Mouse (Mus musculus) spleen, adult 18-20 months (tissue): Measurements from ENCODE around the gene Ssu72.
A peak's percentile ranks its signal among the peaks of the same experiment; 100 is the strongest.
"Not testable (repeated sequence)": the region's sequence is repeated elsewhere in the genome, so short reads cannot be mapped to it uniquely, and the experiment has no call there.

Experiments
- DNase-seq, 2 experiments: peaks; one replicate each; pipeline ENCODE4 v3.0.0; 2022; ENCODE audit warnings: mixed read lengths in 2 of 2

The Ssu72 gene

GRCm38 (mm10) chr4:155703425-155703929 is 1.1 kb upstream of the Ssu72 start:
- DNase-seq = no peak

GRCm38 (mm10) chr4:155705592-155705929 is 961 bp downstream of the Ssu72 start:
- no peak for DNase-seq

- DNase-seq = no peak
Observed at GRCm38 (mm10) chr4:155708582-155708981, 4.0 kb downstream of the Ssu72 start.

- DNase-seq = no peak
Observed at GRCm38 (mm10) chr4:155708988-155709387, 4.4 kb downstream of the Ssu72 start.

DNA sequence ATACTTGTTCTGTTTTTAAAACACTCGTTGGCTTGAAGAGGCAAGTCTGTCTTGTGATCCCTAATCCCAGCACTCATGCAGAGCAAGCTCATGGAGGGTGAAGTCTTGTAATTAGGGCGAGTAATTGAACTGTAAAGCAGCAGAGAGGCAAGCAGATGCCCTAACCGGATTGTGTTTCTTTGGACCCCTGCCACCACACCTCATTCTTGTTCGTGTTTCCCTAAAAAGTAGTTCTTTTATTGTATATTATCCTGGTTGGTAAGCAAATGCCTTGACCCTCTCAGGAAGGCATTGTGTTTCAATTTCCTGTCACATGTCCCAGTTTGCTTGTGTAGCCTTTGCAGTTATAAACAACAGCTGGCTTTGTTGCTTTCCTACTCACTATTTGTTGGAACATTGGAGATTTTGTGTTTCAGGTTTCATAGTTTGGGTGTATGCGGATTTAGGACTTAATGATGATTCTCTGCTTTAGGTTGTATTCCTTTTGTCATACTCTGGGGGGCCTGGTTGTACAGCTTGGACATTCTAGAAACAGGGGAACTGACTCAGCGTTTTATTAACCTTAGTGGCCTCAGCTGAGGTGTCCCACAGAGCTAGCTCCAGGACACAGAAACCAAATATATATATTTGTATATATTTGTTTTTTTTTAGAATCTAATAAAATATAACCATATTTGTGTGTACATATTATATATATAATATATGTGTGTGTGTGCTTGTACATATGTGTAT is 6.1 kb downstream of the Ssu72 start:
- no peak for DNase-seq

DNA sequence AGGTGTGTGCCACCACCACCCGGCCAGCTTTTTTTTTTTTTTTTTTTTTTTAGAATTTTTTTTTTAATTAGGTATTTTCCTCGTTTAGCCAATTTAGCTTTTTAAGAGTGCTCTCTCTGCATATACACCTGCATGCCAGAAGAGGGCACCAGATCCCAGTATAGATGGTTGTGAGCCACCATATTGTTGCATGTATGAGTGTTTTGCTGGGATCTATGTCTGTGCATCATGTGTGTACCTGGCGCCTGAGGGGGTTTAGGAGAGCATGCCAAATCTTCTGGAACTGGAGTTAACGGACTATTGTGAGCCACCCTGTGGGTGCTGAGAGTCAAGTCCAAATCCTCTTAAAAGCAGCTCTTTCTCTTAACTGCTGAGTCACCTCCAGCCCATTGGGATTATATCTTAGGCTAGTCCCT is 17.1 kb downstream of the Ssu72 start:
- DNase-seq = peak in 1 of 2 experiments; percentile 22

GRCm38 (mm10) chr4:155727993-155728392 is 23.4 kb downstream of the Ssu72 start:
- DNase-seq = no peak

GRCm38 (mm10) chr4:155733267-155733666 is 28.7 kb downstream of the Ssu72 start:
- DNase-seq = no peak

- DNase-seq = peak; percentile 63 to 67
Observed at GRCm38 (mm10) chr4:155734350-155734941, 29.8 kb downstream of the Ssu72 start, which contains the start of gene Tmem240. Gene Tmem240 (plus strand): TSS chr4:155734800.

DNA sequence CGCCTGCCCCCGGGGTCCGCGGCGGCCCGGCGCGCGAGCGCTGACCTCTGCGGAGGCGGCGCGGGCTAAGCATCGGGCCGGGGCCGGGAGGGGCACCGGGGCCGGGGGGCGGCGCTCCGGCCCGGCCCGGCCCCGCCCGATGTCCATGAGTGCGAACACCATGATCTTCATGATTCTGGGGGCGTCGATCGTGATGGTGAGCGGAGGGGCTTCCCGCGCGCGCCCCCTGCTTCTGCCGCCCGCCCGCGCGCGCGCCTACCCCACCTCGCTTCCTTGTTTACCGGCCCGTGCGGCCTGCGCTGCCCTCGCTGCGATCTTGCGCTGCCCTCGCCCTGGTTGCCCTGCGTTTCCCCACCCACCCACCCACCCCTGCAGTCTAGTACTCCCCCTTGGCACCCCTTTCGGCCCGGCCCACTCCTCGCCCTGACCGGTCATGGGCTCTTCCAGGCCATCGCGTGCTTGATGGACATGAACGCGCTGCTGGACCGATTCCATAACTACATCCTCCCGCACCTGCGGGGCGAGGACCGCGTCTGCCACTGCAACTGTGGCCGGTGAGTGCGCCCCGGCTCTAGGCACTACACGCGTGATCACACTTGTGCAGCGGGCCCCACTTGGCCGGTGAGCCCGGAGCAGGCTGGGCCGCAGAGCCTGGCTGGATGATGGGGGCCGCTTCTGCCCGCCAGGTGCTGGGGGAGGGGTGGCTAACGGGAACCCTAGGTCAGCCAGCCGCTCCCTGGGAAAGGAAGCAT is 30.5 kb downstream of the Ssu72 start:
- peak; percentile 21 to 30 for DNase-seq

DNA sequence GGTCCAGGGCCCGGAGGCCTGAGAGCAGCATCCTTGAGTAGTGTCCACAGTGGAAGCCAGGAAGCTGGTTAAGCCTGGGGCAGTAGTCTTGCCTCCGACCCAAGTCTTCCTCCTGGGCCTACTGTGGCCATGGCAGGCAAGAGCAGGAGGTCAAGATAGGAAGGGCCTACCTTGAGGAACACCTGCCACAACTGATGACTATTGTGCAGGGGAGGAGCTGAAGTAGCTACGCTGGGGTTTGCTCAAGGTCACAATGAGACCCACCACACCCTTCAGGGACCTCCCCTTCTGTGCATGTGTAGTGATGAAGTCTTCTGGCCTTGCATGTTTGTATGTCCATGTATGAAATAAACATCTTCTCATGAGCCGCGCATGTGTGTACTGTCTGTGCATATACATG is 31.2 kb downstream of the Ssu72 start:
- no peak for DNase-seq

- DNase-seq = no peak
Observed at GRCm38 (mm10) chr4:155736421-155736820, 31.8 kb downstream of the Ssu72 start.

GRCm38 (mm10) chr4:155738262-155738661 is 33.7 kb downstream of the Ssu72 start:
- no peak for DNase-seq

DNA sequence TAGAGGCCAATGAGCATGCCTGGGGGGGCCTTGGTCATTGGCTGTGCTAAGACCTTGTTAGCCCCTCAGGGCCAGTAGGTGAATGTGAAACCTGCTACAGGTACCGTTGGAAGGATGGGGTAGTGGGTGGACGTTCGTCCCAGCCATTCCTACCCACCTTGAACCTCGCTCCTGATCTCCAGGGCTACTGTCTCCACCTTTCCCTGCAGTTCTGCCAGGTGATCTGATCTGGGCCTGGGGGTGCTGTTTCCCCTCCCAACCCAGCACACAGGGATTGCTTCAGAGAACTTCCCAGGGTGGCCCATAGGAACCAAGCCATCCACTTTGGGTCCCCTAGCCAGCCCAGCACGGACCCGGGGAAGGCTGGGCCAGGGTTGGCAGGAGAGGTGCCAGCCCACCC is 34.6 kb downstream of the Ssu72 start:
- DNase-seq = no peak

DNA sequence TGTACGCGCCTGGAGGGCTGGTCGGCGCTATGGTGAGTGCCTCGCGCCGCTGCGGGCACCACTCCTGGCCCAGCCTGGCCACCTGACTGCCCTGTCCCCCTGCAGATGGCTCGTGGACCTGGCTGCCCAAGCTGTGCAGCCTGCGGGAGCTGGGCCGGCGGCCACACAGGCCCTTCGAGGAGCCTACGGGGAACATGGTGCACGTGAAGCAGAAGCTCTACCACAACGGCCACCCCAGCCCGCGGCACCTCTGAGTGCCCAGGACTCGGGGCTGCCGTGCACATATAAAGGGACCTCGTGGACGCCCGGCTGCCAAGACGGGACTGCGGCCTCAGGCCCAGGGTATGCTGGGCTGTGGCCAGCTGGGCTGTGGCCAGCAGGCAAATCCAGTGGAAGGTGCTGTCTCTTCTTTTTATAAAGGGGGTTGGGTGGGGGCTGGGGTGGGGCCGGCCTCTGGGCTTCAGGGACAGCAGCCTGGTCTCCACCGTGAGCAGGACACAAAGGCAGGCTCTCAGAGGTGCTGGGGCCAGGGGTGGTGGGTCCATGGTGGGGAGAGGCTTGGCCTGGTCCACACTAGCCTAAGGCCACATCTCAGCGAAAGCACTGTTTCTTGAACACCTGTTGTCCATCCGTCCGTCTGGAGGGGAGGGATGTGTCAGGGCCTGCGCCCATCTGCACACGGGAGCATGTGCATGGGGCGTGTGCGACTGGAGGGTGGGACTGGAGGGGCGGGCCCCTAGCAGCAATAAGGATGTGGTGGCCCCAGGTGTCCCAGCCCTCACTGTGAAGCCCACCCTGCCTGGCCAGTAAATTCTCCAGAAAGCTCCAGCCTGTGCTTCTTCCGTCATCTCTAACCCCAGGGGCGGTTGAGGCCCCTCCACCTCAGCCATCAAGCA is 35.4 kb downstream of the Ssu72 start:
- no peak for DNase-seq

DNA sequence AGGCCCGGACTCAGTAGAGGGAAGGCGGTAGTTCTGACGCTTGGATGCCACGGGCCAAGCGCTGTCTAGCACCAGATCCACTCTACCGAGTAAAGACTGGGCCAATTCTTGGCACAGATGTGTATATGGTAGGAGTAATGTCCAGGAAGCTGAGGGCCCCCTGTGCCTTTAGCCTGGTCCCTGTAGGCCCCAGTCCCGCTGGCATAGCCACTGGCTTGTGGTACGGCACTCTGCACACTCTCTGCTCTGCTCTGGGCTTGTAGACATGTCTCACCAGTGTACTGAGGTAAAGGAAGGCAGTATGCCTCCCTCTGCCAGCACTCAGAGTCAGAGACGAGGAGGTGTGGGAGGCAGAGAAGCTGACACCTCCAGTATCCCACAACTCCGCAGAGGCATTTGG is 36.1 kb downstream of the Ssu72 start:
- not testable (repeated sequence) for DNase-seq

DNA sequence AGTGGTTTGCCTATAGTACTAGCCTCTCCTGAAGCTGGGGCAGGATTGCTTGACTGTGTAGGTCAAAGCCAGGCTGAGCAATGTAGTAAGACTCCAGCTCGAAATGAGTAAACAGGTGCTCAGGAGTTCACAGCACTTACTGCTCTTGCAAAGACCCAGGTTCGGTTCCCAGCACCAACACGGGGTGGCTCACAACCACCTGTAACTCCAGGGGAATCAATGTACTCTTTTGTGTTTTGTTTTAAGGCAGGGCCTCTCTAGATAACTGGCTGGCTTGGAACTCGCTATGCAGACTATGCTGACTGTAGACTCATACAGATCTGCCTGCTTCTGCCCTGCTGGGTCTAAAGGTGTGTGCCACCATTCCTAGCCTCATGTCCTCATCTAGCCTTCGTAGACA is 38.1 kb downstream of the Ssu72 start:
- DNase-seq = no peak

- DNase-seq = no peak
Observed at GRCm38 (mm10) chr4:155744474-155744873, 39.9 kb downstream of the Ssu72 start.

DNA sequence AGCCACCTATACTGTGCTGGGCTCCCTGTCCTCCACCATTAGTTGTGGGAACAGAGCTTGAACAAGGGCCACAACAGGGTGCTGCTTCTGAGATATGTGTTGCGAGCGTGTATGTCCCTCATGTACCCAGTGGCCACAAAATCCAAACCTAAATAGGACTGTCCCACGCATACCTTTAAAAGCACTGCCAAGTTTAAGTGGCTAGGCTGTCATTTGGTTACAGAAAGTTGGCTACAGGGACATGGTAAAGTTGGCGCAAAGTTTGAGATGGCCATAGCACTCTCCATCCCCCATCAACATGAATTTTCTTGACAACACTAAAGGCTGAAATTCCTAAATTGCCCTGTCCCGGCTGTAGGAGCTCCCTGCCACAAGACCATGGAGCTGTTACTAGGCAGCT is 40.5 kb downstream of the Ssu72 start:
- no peak for DNase-seq

- DNase-seq = no peak
Observed at GRCm38 (mm10) chr4:155746036-155746548, 41.5 kb downstream of the Ssu72 start.

GRCm38 (mm10) chr4:155746575-155747490 is 42.2 kb downstream of the Ssu72 start:
- no peak for DNase-seq
